In genomic region chr2:155991863-155992321, GRCm38 (mm10) we compare ENCODE assay signal across 9 mouse cellular contexts. TPM values are rescaled to one million over a fixed set of nuclear protein-coding genes. Genes with fewer than 3 reads are reported as not detected.
DNase-seq lines count a peak whose midpoint lies in the region; ATAC-seq lines count a peak whose summit lies in the region.
"Had no signal": no experiment of that assay in that cellular context is flagged by ENCODE, and none has a peak within 500 bp of the region (broad histone marks: within the 10 kb centered on the region; RNA-seq: fewer than 3 reads in every experiment).

No protein-coding gene starts in this region.

- H3K27ac ChIP-seq in forebrain, embryonic 16.5 days (ENCODE audit: low read length) = peak overlapping the region; percentile 10; the same call in 1 of the 2 replicates
- H3K27ac ChIP-seq in forebrain, embryonic 13.5 days = no peak overlapping the region
- H3K27ac ChIP-seq: embryonic facial prominence, embryonic 13.5 days had no signal

- H3K4me2 ChIP-seq in forebrain, embryonic 16.5 days (ENCODE audit: low read length) = no peak overlapping the region
- H3K4me2 ChIP-seq in forebrain, embryonic 13.5 days = no peak overlapping the region
- H3K4me2 ChIP-seq: embryonic facial prominence, embryonic 13.5 days had no signal

- ATAC-seq in forebrain, embryonic 16.5 days = no peak
- no peak for ATAC-seq in forebrain, embryonic 13.5 days
- ATAC-seq in frontal cortex, adult (ENCODE audit: low TSS enrichment) = peak; percentile 34; the same call in 1 of the 2 replicates

- H3K9ac ChIP-seq in forebrain, embryonic 16.5 days (replicated peaks; ENCODE audit: low read depth, low read length) = no peak overlapping the region
- H3K9ac ChIP-seq in forebrain, embryonic 13.5 days = no peak overlapping the region
- H3K9ac ChIP-seq: embryonic facial prominence, embryonic 13.5 days had no signal

- H3K4me3 ChIP-seq in forebrain, embryonic 16.5 days (replicated peaks; ENCODE audit: low read length) = no peak overlapping the region
- no peak overlapping the region for H3K4me3 ChIP-seq in forebrain, embryonic 13.5 days
- H3K4me3 ChIP-seq: embryonic facial prominence, embryonic 13.5 days had no signal

- H3K36me3 ChIP-seq in forebrain, embryonic 16.5 days (ENCODE audit: control insufficient read depth, insufficient read depth) = peaks cover 58% of the 10 kb centered on the region
- peaks cover 100% of the 10 kb centered on the region for H3K36me3 ChIP-seq in forebrain, embryonic 13.5 days (ENCODE audit: poor library complexity, severe bottlenecking)

- intact Hi-C loops in heart, postnatal 36 days (cut with DNase I) = no loop called here
- intact Hi-C loops in left cerebral cortex, postnatal 4 days (cut with DNase I) = no loop called here

- DNase-seq in adrenal gland, postnatal 10 days = peak; percentile 76
- DNase-seq in heart, postnatal 36 days = peak; percentile 49 to 51
- DNase-seq in left cerebral cortex, postnatal 4 days = peak; percentile 96
- peak; percentile 21 to 48 for DNase-seq in right cerebral cortex, adult 2 months (ENCODE audit: low spot score in 2 of 2)
- DNase-seq in thymus, postnatal 36 days = no peak

- 57% methylated on average over 14 of the region's 14 CpGs for WGBS in forebrain, embryonic 16.5 days
- WGBS in forebrain, embryonic 13.5 days = 81% methylated on average over 14 of the region's 14 CpGs

- no peaks in the 10 kb centered on the region for H3K4me1 ChIP-seq in forebrain, embryonic 16.5 days (replicated peaks; ENCODE audit: control insufficient read depth, insufficient read depth, low read length)
- H3K4me1 ChIP-seq in forebrain, embryonic 13.5 days = no peaks in the 10 kb centered on the region
- H3K4me1 ChIP-seq: embryonic facial prominence, embryonic 13.5 days had no signal

- H3K9me3 ChIP-seq in forebrain, embryonic 16.5 days (ENCODE audit: control insufficient read depth, low read length) = no peaks in the 10 kb centered on the region
- H3K9me3 ChIP-seq in forebrain, embryonic 13.5 days (replicated peaks) = no peaks in the 10 kb centered on the region
- H3K9me3 ChIP-seq: embryonic facial prominence, embryonic 13.5 days had no signal

- no peaks in the 10 kb centered on the region for H3K27me3 ChIP-seq in forebrain, embryonic 16.5 days (replicated peaks; ENCODE audit: control insufficient read depth, insufficient read depth, low read length)
- H3K27me3 ChIP-seq in forebrain, embryonic 13.5 days = no peaks in the 10 kb centered on the region
- H3K27me3 ChIP-seq: embryonic facial prominence, embryonic 13.5 days had no signal

RNA-seq across cellular contexts. Expression of gene 6430550D23Rik, which starts 15.9 kb away (rescaled TPM):
- polyA plus RNA-seq in forebrain, embryonic 16.5 days (2015; fragmentation: Nextera tagmentation; extraction: Ambion mirVana) = 1.7 and 2.4 TPM in 2 replicates
- 1.3 TPM in 2 replicates for polyA plus RNA-seq in forebrain, embryonic 13.5 days (2015; fragmentation: Nextera tagmentation; extraction: Ambion mirVana)
- 1 to 10 TPM; 2.8 to 4.3 TPM for total RNA-seq in adrenal gland, postnatal 10 days (2021)
- under 1 TPM; 0.16 to 0.31 TPM for total RNA-seq in heart, postnatal 36 days (2021)
- total RNA-seq in left cerebral cortex, postnatal 4 days (2021) = 1 to 10 TPM in 1 of 2 experiments, under 1 TPM in 1; 0.86 to 1.4 TPM

RNA-seq across cellular contexts. Expression of gene Ergic3, which starts 16.0 kb away (rescaled TPM):
- polyA plus RNA-seq in forebrain, embryonic 16.5 days (2015; fragmentation: Nextera tagmentation; extraction: Ambion mirVana) = 350 and 382 TPM in 2 replicates
- 264 and 293 TPM in 2 replicates for polyA plus RNA-seq in forebrain, embryonic 13.5 days (2015; fragmentation: Nextera tagmentation; extraction: Ambion mirVana)
- total RNA-seq in adrenal gland, postnatal 10 days (2021) = 100 to 1,000 TPM; 164 to 172 TPM
- total RNA-seq in heart, postnatal 36 days (2021) = 10 to 100 TPM; 59.7 to 61.4 TPM
- total RNA-seq in left cerebral cortex, postnatal 4 days (2021) = 100 to 1,000 TPM; 271 to 274 TPM

RNA-seq across cellular contexts. Expression of gene Cep250, which starts 35.6 kb away (rescaled TPM):
- 17.0 and 18.9 TPM in 2 replicates for polyA plus RNA-seq in forebrain, embryonic 16.5 days (2015; fragmentation: Nextera tagmentation; extraction: Ambion mirVana)
- 23.1 and 25.4 TPM in 2 replicates for polyA plus RNA-seq in forebrain, embryonic 13.5 days (2015; fragmentation: Nextera tagmentation; extraction: Ambion mirVana)
- total RNA-seq in adrenal gland, postnatal 10 days (2021) = 10 to 100 TPM; 12.9 to 17.0 TPM
- total RNA-seq in heart, postnatal 36 days (2021) = 1 to 10 TPM; 7.1 to 7.9 TPM
- total RNA-seq in left cerebral cortex, postnatal 4 days (2021) = 10 to 100 TPM; 22.2 to 23.9 TPM

RNA-seq across cellular contexts. Expression of gene Gdf5, which starts 46.7 kb away (rescaled TPM):
- polyA plus RNA-seq in forebrain, embryonic 16.5 days (2015; fragmentation: Nextera tagmentation; extraction: Ambion mirVana) = 2.7 and 4.5 TPM in 2 replicates
- polyA plus RNA-seq in forebrain, embryonic 13.5 days (2015; fragmentation: Nextera tagmentation; extraction: Ambion mirVana) = 2.4 and 4.0 TPM in 2 replicates
- 1 to 10 TPM; 1.6 to 3.5 TPM for total RNA-seq in adrenal gland, postnatal 10 days (2021)
- total RNA-seq in heart, postnatal 36 days (2021) = not detected
- total RNA-seq in left cerebral cortex, postnatal 4 days (2021) = 1 to 10 TPM in 1 of 2 experiments, under 1 TPM in 1; 0.99 to 1.8 TPM

RNA-seq across cellular contexts. Expression of gene Gm15557, which starts 51.4 kb away (rescaled TPM):
- polyA plus RNA-seq in forebrain, embryonic 16.5 days (2015; fragmentation: Nextera tagmentation; extraction: Ambion mirVana) = not detected in 2 replicates
- not detected in 2 replicates for polyA plus RNA-seq in forebrain, embryonic 13.5 days (2015; fragmentation: Nextera tagmentation; extraction: Ambion mirVana)
- total RNA-seq in adrenal gland, postnatal 10 days (2021) = not detected
- total RNA-seq in heart, postnatal 36 days (2021) = not detected
- not detected for total RNA-seq in left cerebral cortex, postnatal 4 days (2021)
- polyA plus RNA-seq: embryonic facial prominence, embryonic 13.5 days had no signal

Comparison
In these comparisons a context has a peak if more than half of its experiments do, and no peak if none do; other contexts are left out.
1. DNase-seq: peak in adrenal gland, postnatal 10 days (single experiment), heart, postnatal 36 days (2 of 2), left cerebral cortex, postnatal 4 days (single experiment) and right cerebral cortex, adult 2 months (2 of 2); none in thymus, postnatal 36 days (0 of 2).